Mouse (Mus musculus) liver, postnatal 0 days (tissue): ENCODE measurements around the gene Csf2rb. TPM values are rescaled to one million over a fixed set of nuclear protein-coding genes. Genes with fewer than 3 reads are reported as not detected.
A peak's percentile ranks its signal among the peaks of the same experiment; 100 is the strongest.
"Not testable (repeated sequence)": the region's sequence is repeated elsewhere in the genome, so short reads cannot be mapped to it uniquely, and the experiment has no call there.

Experiments used
- ATAC-seq: fragments of 200-750 bp; cut with Nextera tagmentation; 2 replicates; pipeline ENCODE4 v1.8.0; 2017; ENCODE audit warnings: mild to moderate bottlenecking, moderate library complexity
- DNase-seq: peaks from one replicate; pipeline ENCODE4 v3.0.0-alpha.2; 2016
- H3K27ac ChIP-seq: fragments of 300-500 bp; sonication (generic); 2 replicates; pipeline ENCODE4 v1.5.1; 2014; ENCODE audit warnings: antibody characterized with exemption, moderate library complexity, mild to moderate bottlenecking, low read depth
- H3K27me3 ChIP-seq: fragments of 300-500 bp; sonication (generic); 2 replicates; pipeline ENCODE4 v1.6.1; 2014; ENCODE audit warnings: low read length, control low read depth, mixed read lengths; ENCODE audit not compliant: insufficient read depth
- H3K36me3 ChIP-seq: fragments of 300-500 bp; sonication (generic); replicated peaks from 2 replicates; pipeline ENCODE4 v1.6.1; 2014; ENCODE audit warnings: mild to moderate bottlenecking, control low read depth, low read length, moderate library complexity, mixed read lengths; ENCODE audit not compliant: insufficient read depth
- H3K4me1 ChIP-seq: fragments of 300-500 bp; sonication (generic); 2 replicates; pipeline ENCODE4 v1.6.1; 2014; ENCODE audit warnings: antibody characterized with exemption, mild to moderate bottlenecking, control low read depth; ENCODE audit not compliant: insufficient read depth
- H3K4me2 ChIP-seq: fragments of 300-500 bp; sonication (generic); 2 replicates; pipeline ENCODE4 v1.6.1; 2014; ENCODE audit warnings: low read depth, mild to moderate bottlenecking, low read length, moderate library complexity, mixed read lengths
- H3K4me3 ChIP-seq: fragments of 300-500 bp; sonication (generic); 2 replicates; pipeline ENCODE4 v1.5.1; 2014; ENCODE audit warnings: low read depth, low read length
- H3K9ac ChIP-seq: fragments of 300-500 bp; sonication (generic); replicated peaks from 2 replicates; pipeline ENCODE4 v1.6.1; 2014; ENCODE audit warnings: mild to moderate bottlenecking, moderate library complexity
- H3K9me3 ChIP-seq: fragments of 300-500 bp; sonication (generic); 2 replicates; pipeline ENCODE4 v1.6.1; 2016; ENCODE audit warnings: mild to moderate bottlenecking, control low read depth, low read length, mixed read lengths
- CTCF ChIP-seq: sonication (generic); IDR thresholded peaks from 2 replicates; pipeline ENCODE4 v1.5.1; 2016; ENCODE audit warnings: antibody characterized with exemption, low read depth
- EP300 ChIP-seq: IDR thresholded peaks from 2 replicates; pipeline ENCODE4 v1.6.1; 2016; ENCODE audit warnings: antibody characterized with exemption, low read depth, mild to moderate bottlenecking
- whole genome bisulfite sequencing: fragments of 180-500 bp; shearing (Covaris S2); extraction: QIAGEN DNeasy Blood & Tissue Kit; methylation state at CpG from one replicate; pipeline ENCODE4 v1.1.7; 2014; ENCODE audit not compliant: insufficient replicate concordance; 5-methylcytosine and 5-hydroxymethylcytosine counted together
- polyA plus RNA-seq: library from polyadenylated mRNA; unstranded; fragments of >200 nt; fragmentation: Nextera tagmentation; extraction: Ambion mirVana; gene quantifications from 2 replicates; pipeline ENCODE4 v1.2.1, GENCODE M21; 2015

The Csf2rb gene
- polyA plus RNA-seq, 1 experiment from 2014 or later, result 9.6 TPM

- ATAC-seq (no peak), DNase-seq (no peak)
- Histone ChIP-seq H3K4me1 (peaks cover 13% of the 10 kb centered on the region; the same call in 1 of the 2 replicates), H3K4me2 (no peak overlapping the region), H3K36me3 (no peaks in the 10 kb centered on the region), H3K27me3 (no peaks in the 10 kb centered on the region), H3K9me3 (no peaks in the 10 kb centered on the region), H3K4me3 (no peak overlapping the region), H3K9ac (no peak overlapping the region), H3K27ac (no peak overlapping the region)
- TF ChIP-seq CTCF (no peak), EP300 (no peak)
- WGBS, result 53% methylated on average over 1 of the region's 1 CpGs
Observed at GRCm38 (mm10) chr15:78323366-78323765, 2.2 kb upstream of the Csf2rb start.

GRCm38 (mm10) chr15:78324294-78324693 lies 1.3 kb upstream of the Csf2rb start:
- no peak for TF ChIP-seq EP300
- ATAC-seq (no peak), DNase-seq (no peak)
- no peak overlapping the region for H3K27ac ChIP-seq
- WGBS, result 66% methylated on average over 2 of the region's 2 CpGs
- H3K4me1 ChIP-seq, result peaks cover 13% of the 10 kb centered on the region; the same call in 1 of the 2 replicates
- H3K9me3 ChIP-seq, result no peaks in the 10 kb centered on the region
- no peak overlapping the region for H3K4me2 ChIP-seq
- no peak overlapping the region for H3K4me3 ChIP-seq
- H3K36me3 ChIP-seq, result no peaks in the 10 kb centered on the region
- H3K27me3 ChIP-seq, result no peaks in the 10 kb centered on the region
- no peak overlapping the region for H3K9ac ChIP-seq

- TF ChIP-seq CTCF (no peak), EP300 (no peak)
- Histone ChIP-seq H3K27ac (peak overlapping the region; percentile 11; the same call in 1 of the 2 replicates), H3K9ac (peak overlapping the region; percentile 11; the same call in 1 of the 2 replicates), H3K36me3 (no peaks in the 10 kb centered on the region), H3K9me3 (no peaks in the 10 kb centered on the region), H3K4me3 (peak overlapping the region; percentile 49), H3K27me3 (no peaks in the 10 kb centered on the region), H3K4me1 (peaks cover 13% of the 10 kb centered on the region; the same call in 1 of the 2 replicates), H3K4me2 (peak overlapping the region; percentile 56)
- 83% methylated on average over 10 of the region's 10 CpGs for WGBS
- DNase-seq, result no peak
- no peak for ATAC-seq
Observed at GRCm38 (mm10) chr15:78326747-78327146, 1.2 kb downstream of the Csf2rb start.

- not testable (repeated sequence) for H3K27ac ChIP-seq, H3K27me3 ChIP-seq, H3K9ac ChIP-seq, DNase-seq, H3K4me1 ChIP-seq, ATAC-seq, H3K36me3 ChIP-seq, H3K9me3 ChIP-seq
- Histone ChIP-seq H3K4me2 (peak overlapping the region; percentile 56), H3K4me3 (peak overlapping the region; percentile 49)
- 72% methylated on average over 6 of the region's 6 CpGs for WGBS
Observed at GRCm38 (mm10) chr15:78327753-78328341, 2.3 kb downstream of the Csf2rb start.

- ATAC-seq (no peak), DNase-seq (no peak)
- Histone ChIP-seq H3K9me3 (no peaks in the 10 kb centered on the region), H3K27ac (no peak overlapping the region), H3K4me1 (peaks cover 10% of the 10 kb centered on the region; the same call in 1 of the 2 replicates), H3K27me3 (no peaks in the 10 kb centered on the region), H3K4me3 (no peak overlapping the region), H3K9ac (no peak overlapping the region), H3K4me2 (peak overlapping the region; percentile 56), H3K36me3 (no peaks in the 10 kb centered on the region)
- 78% methylated on average over 3 of the region's 3 CpGs for WGBS
- TF ChIP-seq CTCF (no peak), EP300 (no peak)
Observed at GRCm38 (mm10) chr15:78328520-78329097, 3.1 kb downstream of the Csf2rb start.

GRCm38 (mm10) chr15:78329972-78330371 lies 4.4 kb downstream of the Csf2rb start:
- ATAC-seq, H3K36me3 ChIP-seq, H3K4me3 ChIP-seq, H3K9me3 ChIP-seq, H3K27ac ChIP-seq, DNase-seq, H3K4me1 ChIP-seq, H3K4me2 ChIP-seq, H3K27me3 ChIP-seq, H3K9ac ChIP-seq: not testable (repeated sequence)
- 54% methylated on average over 6 of the region's 6 CpGs for WGBS

GRCm38 (mm10) chr15:78330706-78331105 lies 5.2 kb downstream of the Csf2rb start:
- no peak overlapping the region for H3K9ac ChIP-seq
- 77% methylated on average over 4 of the region's 4 CpGs for WGBS
- H3K4me2 ChIP-seq, result no peak overlapping the region
- H3K4me1 ChIP-seq, result peaks cover 4% of the 10 kb centered on the region; the same call in 1 of the 2 replicates
- no peak overlapping the region for H3K4me3 ChIP-seq
- no peaks in the 10 kb centered on the region for H3K36me3 ChIP-seq
- no peaks in the 10 kb centered on the region for H3K27me3 ChIP-seq
- DNase-seq (no peak), ATAC-seq (no peak)
- no peaks in the 10 kb centered on the region for H3K9me3 ChIP-seq
- TF ChIP-seq CTCF, result no peak
- no peak for TF ChIP-seq EP300
- H3K27ac ChIP-seq, result no peak overlapping the region
